Mouse (Mus musculus) gastrocnemius, adult 2 months (tissue): ENCODE measurements around the gene Crisp2. TPM values are rescaled to one million over a fixed set of nuclear protein-coding genes. Genes with fewer than 3 reads are reported as not detected.

Source experiments
- DNase-seq: peaks from one replicate; pipeline ENCODE4 v3.0.0; 2022
- H3K27ac ChIP-seq: fragments of 200-600 bp; 2 replicates; pipeline ENCODE4 v1.8.1; 2022; ENCODE audit warnings: mild to moderate bottlenecking
- H3K4me3 ChIP-seq: fragments of 200-600 bp; 2 replicates; pipeline ENCODE4 v1.8.1; 2022; ENCODE audit warnings: mild to moderate bottlenecking, moderate library complexity
- CTCF ChIP-seq: fragments of 200-600 bp; IDR thresholded peaks from 2 replicates; pipeline ENCODE4 v1.8.1; 2022; ENCODE audit warnings: antibody characterized with exemption, mild to moderate bottlenecking, moderate library complexity
- intact Hi-C: fragments of 180-260 bp; cut with DNase I; formaldehyde crosslinking; loops from one replicate; pipeline ENCODE4 v1.15.1; 2025
- long read RNA-seq, 2 experiments: library from polyadenylated mRNA; stranded (forward); transcript quantifications; one replicate each; pipeline ENCODE4 v2.0.0; 2021
- total RNA-seq, 2 experiments: library from RNA; stranded (reverse); gene quantifications; 2 replicates each; pipeline ENCODE4 v1.2.3; 2021

The Crisp2 gene
- total RNA-seq: not detected
- long read RNA-seq, experiment 1: 0 reads
- long read RNA-seq, experiment 2: 0 reads

GRCm38 (mm10) chr17:40806953-40807572 lies at the start of gene Crisp2:
Gene Crisp2 (minus strand): TSS chr17:40807003.
- Histone ChIP-seq H3K27ac (no peak within 1 kb of the TSS), H3K4me3 (no peak within 1 kb of the TSS)
- intact Hi-C loops: no loop called here
- TF ChIP-seq CTCF: no peak
- no peak for DNase-seq

GRCm38 (mm10) chr17:40855065-40855464 lies 48.3 kb upstream of the Crisp2 start:
- no peak for DNase-seq
- TF ChIP-seq CTCF: no peak
- H3K27ac ChIP-seq: no peak overlapping the region
- intact Hi-C loops: no loop called here
- no peak overlapping the region for H3K4me3 ChIP-seq

- no peak for DNase-seq
- intact Hi-C loops: no loop called here
- TF ChIP-seq CTCF: peak; percentile 43
These were observed 30.5 kb upstream of the Crisp2 start for GRCm38 (mm10) chr17:40837308-40837707.

GRCm38 (mm10) chr17:40831870-40832269 lies 25.1 kb upstream of the Crisp2 start:
- no peak for DNase-seq
- Histone ChIP-seq H3K27ac (no peak overlapping the region), H3K4me3 (no peak overlapping the region)
- intact Hi-C loops: loop anchor here (5.0 kb wide), 1 partner anchor 65 kb away; no protein-coding TSS in a partner anchor
- peak; percentile 30; the same call in 1 of the 2 replicates for TF ChIP-seq CTCF

More at GRCm38 (mm10) chr17:40837308-40837707, 30.5 kb upstream of the Crisp2 start:
- Histone ChIP-seq H3K4me3 (no peak overlapping the region), H3K27ac (no peak overlapping the region)

- Histone ChIP-seq H3K27ac (no peak overlapping the region), H3K4me3 (no peak overlapping the region)
- peak; percentile 68 for TF ChIP-seq CTCF
- intact Hi-C loops: no loop called here
- DNase-seq: no peak
These were observed 17.7 kb upstream of the Crisp2 start for GRCm38 (mm10) chr17:40824549-40824948.

- no peak overlapping the region for H3K27ac ChIP-seq
- no peak for DNase-seq
- intact Hi-C loops: no loop called here
- H3K4me3 ChIP-seq: no peak overlapping the region
- TF ChIP-seq CTCF: peak; percentile 35
These were observed 17.0 kb upstream of the Crisp2 start for GRCm38 (mm10) chr17:40823817-40824216.

- intact Hi-C loops: no loop called here
- Histone ChIP-seq H3K27ac (no peak overlapping the region), H3K4me3 (no peak overlapping the region)
- DNase-seq: no peak
- TF ChIP-seq CTCF: no peak
These were observed 14.7 kb upstream of the Crisp2 start for GRCm38 (mm10) chr17:40821477-40821876.

- no peak overlapping the region for H3K4me3 ChIP-seq
- no peak for TF ChIP-seq CTCF
- H3K27ac ChIP-seq: no peak overlapping the region
- intact Hi-C loops: no loop called here
- no peak for DNase-seq
These were observed 10.6 kb upstream of the Crisp2 start for GRCm38 (mm10) chr17:40817340-40817943.

- no peak for TF ChIP-seq CTCF
- Histone ChIP-seq H3K4me3 (no peak overlapping the region), H3K27ac (no peak overlapping the region)
- no peak for DNase-seq
- intact Hi-C loops: no loop called here
These were observed 5.5 kb upstream of the Crisp2 start for GRCm38 (mm10) chr17:40812259-40812658.

- Histone ChIP-seq H3K4me3 (no peak overlapping the region), H3K27ac (no peak overlapping the region)
- DNase-seq: no peak
- intact Hi-C loops: no loop called here
- TF ChIP-seq CTCF: no peak
These were observed 4.8 kb upstream of the Crisp2 start for GRCm38 (mm10) chr17:40811560-40811959.

GRCm38 (mm10) chr17:40810934-40811333 lies 4.1 kb upstream of the Crisp2 start, which contains the start of gene Rhag:
Gene Rhag (plus strand): TSS chr17:40811126.
- H3K4me3 ChIP-seq: no peak within 1 kb of the TSS
- intact Hi-C loops: no loop called here
- H3K27ac ChIP-seq: no peak within 1 kb of the TSS
- no peak for DNase-seq
- no peak for TF ChIP-seq CTCF

- intact Hi-C loops: no loop called here
- H3K4me3 ChIP-seq: no peak overlapping the region
- no peak for DNase-seq
- TF ChIP-seq CTCF: no peak
- H3K27ac ChIP-seq: no peak overlapping the region
These were observed 1.3 kb upstream of the Crisp2 start for GRCm38 (mm10) chr17:40808071-40808470.

GRCm38 (mm10) chr17:40806550-40806949 lies 253 bp downstream of the Crisp2 start:
- no peak for DNase-seq
- no peak overlapping the region for H3K4me3 ChIP-seq
- H3K27ac ChIP-seq: no peak overlapping the region
- intact Hi-C loops: no loop called here
- no peak for TF ChIP-seq CTCF
